Mouse (Mus musculus): Measurements from ENCODE around the gene Olfr465-ps1. TPM values are rescaled to one million over a fixed set of nuclear protein-coding genes. Genes with fewer than 3 reads are reported as not detected.

The Olfr465-ps1 gene
- total RNA-seq (2021), result not detected
- long read RNA-seq, experiment 1, result 0 reads
- long read RNA-seq, experiment 2, result 0 reads

DNA sequence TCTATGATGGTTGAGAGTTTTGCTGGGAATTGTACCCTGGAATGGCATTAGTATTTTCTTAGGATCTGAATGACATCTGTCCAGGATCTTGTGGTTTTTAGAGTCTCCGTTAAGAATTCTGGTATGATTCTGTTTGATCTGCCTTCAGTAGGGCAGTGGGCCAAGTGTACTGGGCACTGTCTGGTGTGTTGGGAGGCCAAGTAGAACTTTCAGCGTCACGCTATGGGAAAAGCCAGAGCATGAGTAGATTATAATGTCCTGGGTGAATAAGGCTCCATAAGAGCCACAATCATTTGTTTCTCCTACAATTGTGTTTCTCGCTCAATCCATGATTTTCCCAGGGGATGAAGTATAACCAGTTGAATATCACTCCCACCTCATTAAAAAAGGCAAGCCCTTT, at the start of gene Olfr465-ps1:
Gene Olfr465-ps1, plus strand, starts transcription at position 301 of the 400 bp plus-strand sequence.
- no peak for DNase-seq

DNA sequence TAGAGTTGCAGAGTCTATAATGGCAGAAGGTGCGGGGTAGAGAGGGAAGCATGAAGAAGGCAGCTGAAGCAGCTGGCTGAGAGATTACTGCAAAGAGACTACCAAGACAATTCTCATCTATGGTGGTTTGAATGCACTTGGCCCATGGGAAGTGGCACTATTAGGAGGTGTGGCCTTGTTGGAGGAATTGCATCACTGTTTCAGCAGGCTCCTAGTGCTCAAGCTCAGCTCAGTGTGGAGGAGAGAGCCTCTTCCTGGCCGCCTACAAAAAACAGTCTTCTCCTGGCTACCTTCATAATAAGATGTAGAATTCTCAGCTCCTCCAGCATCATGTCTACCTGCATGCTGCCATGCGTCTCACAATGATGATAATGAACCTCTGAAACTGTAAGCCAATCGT, 42.0 kb upstream of the Olfr465-ps1 start:
- no peak for DNase-seq

DNA sequence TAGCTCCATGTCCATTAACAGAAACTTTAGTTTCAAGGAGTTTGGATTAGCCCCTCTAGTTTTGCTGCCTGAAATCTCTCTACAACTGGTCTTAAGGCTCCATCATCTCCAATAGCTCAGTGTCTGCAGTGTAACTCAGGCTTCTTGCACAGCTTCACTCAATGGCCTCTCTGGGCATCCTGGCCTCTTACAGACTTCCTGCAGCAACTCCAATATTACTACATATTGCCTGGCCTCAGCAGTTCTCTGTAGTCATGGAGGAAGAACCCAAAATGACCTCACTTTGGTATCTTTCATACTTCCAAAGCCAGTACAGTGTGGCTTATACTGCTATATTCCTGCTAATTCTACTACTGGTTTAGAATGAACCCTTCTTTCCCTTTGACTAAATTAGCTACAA, 40.9 kb upstream of the Olfr465-ps1 start:
- no peak for DNase-seq

DNA sequence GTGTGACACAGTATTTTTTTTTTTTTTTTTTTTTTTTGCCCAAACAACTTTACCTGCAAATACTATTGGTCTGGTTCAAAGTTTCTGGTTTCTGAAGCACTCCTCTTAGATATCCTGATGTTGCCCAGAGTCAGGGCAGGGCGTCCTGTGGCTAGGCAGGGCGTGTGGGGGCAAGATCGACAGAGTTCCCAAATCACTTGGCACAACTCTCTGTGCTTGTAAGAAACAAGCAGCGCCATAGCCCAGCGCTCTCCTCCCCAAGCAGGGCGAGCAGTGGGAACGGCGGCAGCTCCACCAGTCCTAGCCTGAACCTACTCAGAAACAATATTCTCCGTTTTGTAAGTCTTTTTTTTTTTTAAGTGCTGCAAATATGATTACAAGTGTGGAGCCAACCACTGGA, 37.2 kb upstream of the Olfr465-ps1 start:
- no peak for DNase-seq

DNA sequence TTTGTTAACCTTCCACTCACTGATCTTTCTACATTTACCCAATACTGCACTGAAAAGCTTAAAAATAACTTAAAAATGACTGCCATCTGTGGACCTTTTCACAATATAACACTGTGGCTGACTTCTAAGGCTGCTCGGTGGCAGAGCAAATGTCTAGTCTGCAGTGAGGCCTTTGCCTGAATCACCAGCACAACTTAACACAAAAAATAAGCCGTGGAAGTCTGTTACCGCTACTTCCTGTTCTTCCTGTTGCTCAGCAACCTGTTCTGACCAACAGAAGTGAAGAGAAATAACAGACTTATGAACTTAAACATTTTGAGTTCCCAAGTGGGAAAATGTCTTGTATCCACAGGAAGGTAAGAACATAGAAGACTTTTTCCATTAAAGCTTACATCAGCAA, 36.7 kb upstream of the Olfr465-ps1 start:
- no peak for DNase-seq

DNA sequence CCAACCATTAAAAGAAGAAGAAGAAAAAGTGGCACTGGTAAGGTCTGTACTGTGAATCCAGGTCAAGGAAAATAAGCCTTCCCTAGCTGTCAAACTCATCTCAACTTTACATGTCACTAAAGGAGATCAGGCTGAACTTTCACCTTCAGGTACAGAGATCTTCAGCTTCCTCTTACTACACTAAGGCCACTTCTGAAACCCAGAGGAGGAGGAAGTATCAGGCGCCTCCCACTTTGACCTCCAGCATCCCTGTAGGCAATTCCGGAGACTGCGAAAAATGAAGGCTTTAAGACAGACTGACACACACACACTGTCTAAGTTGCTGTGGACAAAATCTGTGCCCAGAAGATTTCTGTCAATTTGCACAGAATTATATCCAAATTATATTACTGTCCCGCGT, 25.9 kb upstream of the Olfr465-ps1 start:
- DNase-seq, result peak; percentile 7 to 32

DNA sequence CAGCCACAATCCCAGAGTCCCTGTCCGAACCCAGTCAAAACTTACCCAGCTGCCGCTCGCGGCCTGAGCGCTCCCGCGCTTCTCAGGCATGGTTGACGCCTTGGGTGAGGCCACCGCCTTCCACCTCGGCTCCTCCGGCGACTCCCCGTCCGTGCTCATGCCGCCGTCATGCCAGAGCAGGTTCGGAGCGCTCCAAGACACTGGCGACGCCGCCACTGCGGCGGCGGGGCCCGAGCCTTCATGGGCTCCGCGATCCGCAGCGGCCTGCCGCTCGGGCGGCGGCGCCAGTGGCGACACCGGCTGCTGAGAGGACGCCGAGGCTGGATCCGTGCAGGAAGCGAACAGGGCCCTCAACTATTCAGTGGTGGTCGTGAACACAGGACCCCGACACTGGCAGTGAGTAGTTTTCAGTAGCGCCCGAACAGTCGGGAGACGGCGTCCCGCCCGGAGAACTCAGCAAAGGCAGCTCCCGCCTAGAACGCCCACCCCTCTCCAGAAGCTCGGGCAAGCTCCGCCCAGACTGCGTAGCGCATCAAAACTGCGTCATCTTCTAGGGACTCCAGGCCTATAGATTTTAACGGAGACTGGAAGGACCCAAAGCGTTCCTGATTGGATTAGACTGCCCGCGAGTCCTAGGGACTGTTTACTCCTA, 25.3 kb upstream of the Olfr465-ps1 start, which contains the start of gene Mfsd14b:
Gene Mfsd14b, minus strand, starts transcription at position 517 of the 652 bp plus-strand sequence.
- DNase-seq, result peak; percentile 92 to 93

DNA sequence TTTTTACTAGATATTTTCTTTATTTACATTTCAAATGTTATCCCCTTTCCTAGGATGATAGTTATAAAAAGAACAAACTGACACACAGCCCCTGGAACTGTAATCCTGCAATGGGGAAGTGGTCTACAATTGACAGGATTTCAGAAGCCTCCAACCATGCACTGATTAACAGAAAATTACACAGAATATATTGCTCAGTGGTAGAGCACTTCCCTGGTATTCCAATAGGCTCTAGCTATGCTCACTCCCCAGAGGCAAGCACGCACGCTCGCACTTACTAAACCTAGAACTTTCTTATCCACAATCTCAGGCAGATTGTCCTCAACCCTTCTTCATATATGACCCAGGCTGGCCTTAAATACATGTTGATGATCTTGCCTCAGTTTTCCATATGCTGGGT, 24.6 kb upstream of the Olfr465-ps1 start:
- DNase-seq, result no peak

DNA sequence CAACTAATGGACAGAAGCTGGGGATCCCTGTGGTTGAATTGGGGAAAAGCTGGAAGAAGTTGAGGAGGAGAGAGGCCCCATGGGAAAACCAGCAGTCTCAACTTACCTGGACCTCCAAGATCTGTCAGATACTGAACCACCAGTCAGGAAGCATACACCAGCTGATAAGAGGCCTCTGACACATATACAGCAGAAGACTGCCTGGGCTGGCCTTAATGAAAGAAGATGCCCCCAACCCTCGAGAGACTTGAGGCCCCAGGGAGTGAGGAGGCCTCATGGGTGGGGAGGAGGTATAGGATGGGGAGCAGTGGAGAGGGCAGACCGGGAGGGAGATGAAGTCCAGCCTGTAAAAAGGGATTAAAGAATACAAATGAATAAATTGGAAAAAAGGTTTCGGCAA, 16.9 kb upstream of the Olfr465-ps1 start:
- DNase-seq, result no peak

DNA sequence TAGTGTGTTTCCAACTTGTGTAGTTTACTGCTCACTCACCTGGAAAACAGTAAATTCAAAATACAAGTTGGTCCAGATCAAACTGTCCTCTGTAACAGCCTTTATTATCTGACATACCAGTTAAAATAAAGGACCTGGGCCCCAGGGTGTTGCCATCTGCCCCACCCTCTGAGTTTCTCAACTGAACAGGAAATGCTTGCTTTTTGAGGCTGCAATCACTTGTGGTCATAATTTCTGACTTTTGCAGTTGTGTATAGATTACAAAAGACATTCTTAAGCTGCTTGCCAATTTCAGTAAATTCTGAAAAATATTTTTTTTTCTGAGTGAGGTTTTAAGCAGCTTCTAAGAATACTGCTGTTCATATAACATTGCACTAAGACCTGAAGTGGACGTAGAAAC, 15.8 kb upstream of the Olfr465-ps1 start:
- DNase-seq, result no peak

DNA sequence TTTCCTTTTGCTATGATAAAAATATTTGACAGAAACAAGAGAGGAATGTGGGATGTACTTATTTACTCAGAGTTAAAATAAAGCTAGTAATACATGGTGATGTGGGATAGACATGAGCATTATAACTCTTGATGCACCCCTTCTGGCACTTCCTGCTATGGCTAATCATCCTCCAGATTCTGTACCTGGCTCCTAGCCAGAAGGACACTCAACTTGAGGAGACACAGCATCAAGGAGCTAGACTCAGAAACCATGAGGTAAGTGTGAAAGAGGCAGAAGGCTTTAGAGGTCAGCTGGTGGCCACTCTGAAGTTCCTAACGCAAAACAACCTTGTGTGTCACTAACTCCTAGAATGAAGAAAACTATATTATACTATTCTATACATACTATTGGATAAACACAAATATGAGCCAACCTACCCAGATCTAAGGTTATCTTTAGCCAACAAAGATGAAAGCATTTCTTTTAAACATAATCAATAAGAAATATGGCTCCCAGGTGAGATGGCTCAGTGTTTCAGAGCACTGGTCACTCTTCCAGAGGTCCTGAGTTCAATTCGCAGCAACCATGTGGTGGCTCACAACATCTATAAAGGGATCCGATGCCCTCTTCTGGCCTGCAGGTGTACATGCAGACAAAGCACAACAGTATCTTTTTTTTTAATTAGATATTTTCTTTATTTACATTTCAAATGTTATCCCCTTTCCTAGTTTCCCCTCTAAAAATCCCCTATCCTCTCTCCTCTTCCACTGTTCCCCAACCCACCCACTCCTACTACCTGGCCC, 10.6 kb upstream of the Olfr465-ps1 start:
- DNase-seq, result peak in 1 of 2 experiments; percentile 13

DNA sequence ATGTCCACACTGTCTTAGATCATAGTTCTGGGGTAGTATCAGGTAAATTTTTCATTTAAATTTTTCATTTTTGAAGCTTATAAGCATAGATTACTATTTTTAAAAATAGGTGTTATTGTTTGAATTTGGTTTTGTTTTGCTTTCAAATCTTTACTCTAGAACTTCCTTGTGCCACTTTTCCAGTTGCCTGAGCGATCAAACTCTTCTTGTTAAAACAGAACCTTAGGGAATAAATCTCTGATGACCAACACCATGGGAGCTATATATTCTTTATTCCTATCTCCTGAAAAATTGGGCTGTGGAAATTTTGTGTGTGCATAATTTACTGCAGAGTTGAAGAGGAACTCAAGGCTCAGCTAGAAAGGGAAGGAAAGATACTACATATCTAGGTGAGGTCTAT, 12.1 kb downstream of the Olfr465-ps1 start, which contains the start of gene Olfr466:
Gene Olfr466, plus strand, starts transcription at position 301 of the 400 bp plus-strand sequence.
- no peak for DNase-seq

DNA sequence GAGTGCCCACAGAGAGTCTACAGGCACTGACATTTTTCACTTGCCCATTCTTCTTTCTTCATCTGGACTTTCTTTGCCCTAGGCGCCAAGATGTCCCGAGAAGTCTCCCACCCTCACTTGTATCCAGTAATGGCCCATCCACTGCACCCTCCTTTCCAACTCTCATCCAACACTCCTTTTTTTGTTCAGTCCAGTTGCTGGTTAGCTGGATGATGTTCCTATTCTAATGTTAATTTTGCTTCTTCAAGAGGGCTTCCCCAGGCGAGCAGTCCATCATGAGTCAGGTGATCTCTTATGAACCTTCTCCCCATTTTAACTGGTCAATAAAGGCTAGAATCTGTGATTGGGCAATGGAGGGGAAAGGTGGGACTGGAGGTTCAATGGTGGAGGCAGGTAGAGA, 36.2 kb downstream of the Olfr465-ps1 start:
- no peak for DNase-seq

DNA sequence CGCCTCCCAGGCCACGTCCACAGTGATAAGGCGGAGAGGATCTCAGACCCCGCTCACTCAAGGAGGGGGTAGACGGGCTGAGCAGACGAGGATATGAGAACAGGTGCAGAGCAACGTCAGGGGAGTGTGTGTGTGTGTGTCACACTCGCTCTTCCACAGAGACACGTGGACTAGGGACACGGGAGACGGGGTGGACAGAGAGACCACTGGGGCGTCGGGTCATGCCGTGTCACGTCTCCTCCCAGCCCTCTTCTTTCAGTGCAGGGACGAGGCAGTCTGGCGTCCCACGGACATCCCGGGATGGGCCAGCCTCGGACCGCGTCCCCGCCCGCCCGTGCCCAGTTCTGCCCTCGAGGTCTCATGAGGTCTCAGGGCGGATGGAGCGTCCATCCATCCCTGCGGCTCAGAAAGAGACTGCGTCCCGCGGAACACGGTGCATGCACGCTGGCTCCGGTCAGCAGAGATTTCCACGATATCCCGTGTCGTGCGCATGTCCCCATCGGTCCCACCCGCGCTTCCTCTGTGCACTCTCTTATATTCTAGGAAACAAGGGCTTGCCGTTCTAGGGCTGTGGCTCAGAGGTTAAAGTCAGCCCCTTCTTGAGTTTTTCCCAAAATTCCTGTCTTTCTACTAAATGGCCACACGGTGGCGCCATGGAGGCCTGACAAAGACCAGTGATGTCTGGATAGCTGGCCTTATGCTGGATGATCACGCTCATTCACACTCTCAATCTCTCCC, 38.0 kb downstream of the Olfr465-ps1 start:
- DNase-seq, result peak; percentile 47 to 49

DNA sequence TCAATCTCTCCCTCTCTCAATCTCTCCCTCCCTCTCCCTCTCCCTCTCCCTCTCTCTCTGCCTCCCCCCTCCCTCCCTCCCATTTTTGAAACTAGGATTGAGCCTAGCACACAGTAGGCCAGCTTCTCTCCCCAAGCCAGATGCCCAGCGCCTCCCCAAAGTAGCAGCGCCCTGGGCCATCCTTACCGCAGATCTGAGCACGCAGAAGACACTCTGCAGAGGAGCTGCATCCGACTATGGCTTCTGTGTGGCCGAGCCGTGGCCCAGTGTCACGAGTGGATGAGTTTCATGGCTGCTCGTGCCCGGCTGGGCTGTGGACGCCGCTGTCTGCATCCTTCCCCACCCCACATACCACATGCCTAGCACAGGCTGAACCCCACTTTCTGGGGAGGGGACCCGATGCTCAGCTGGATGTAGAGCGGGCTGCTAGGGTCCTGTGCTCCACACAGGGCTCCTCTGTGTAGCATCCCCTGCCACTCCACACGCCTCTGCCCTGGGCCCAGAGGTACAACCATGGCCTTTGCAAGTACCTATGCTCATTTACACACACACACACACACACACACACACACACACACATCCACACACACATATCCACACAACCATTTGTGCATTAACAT, 38.7 kb downstream of the Olfr465-ps1 start:
- peak in 1 of 2 experiments; percentile 1 for DNase-seq

Other genes starting within 250 kb of the Olfr465-ps1 start
- under 1 TPM in 1 of 2 experiments, not detected in 1; 0.13 TPM for gene Cntnap3, start 234.1 kb upstream of the Olfr465-ps1 start, total RNA-seq (2021)
- not detected for gene Spata31, start 220.7 kb upstream of the Olfr465-ps1 start, total RNA-seq (2021)
- gene Spata31d1c, start 105.0 kb upstream of the Olfr465-ps1 start, total RNA-seq (2021), result not detected
- gene Prss47, start 85.3 kb upstream of the Olfr465-ps1 start, total RNA-seq (2021), result not detected
- 10 to 100 TPM; 43.1 to 53.7 TPM for gene Mfsd14b, start 25.1 kb upstream of the Olfr465-ps1 start, total RNA-seq (2021)
- not detected for gene Olfr466, start 12.2 kb downstream of the Olfr465-ps1 start, total RNA-seq (2021)
- gene Nlrp4f, start 67.9 kb downstream of the Olfr465-ps1 start, total RNA-seq (2021), result under 1 TPM in 1 of 2 experiments, not detected in 1; 0.16 TPM
- not detected for gene Gm10775, start 121.5 kb downstream of the Olfr465-ps1 start, total RNA-seq (2021)
- 10 to 100 TPM; 24.4 to 29.3 TPM for gene Zfp369, start 140.7 kb downstream of the Olfr465-ps1 start, total RNA-seq (2021)